Mouse (Mus musculus): ENCODE measurements around the gene Kcnd3. TPM values are rescaled to one million over a fixed set of nuclear protein-coding genes. Genes with fewer than 3 reads are reported as not detected.

Gene Kcnd3
- polyA plus RNA-seq, 1 experiment from 2014 or later: 7.1 TPM

DNA sequence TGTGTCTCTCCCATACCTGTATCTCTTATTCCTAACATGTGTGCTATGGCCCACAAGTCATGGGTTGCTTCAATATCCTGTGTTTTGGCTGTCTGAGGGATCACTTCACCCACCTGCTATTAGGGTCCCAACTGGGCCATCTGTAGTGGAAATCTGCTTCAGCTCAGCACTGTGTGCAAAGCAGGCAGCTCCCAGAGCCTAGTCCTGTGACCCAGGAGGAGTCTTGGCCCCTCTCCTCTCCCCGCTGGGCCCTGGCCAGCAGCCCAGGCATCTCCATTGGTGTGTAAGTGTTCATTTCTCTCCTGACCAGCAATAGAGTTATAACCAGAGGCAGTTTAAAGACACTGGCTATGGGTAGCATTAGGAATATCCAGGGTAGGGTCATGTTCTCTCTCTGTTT, 24.3 kb downstream of the Kcnd3 start:
- Histone ChIP-seq H3K4me1 (replicated peaks) (peaks cover 18% of the 10 kb centered on the region), H3K27ac (no peak overlapping the region), H3K9ac (no peak overlapping the region), H3K9me3 (no peaks in the 10 kb centered on the region), H3K4me2 (no peak overlapping the region), H3K27me3 (no peaks in the 10 kb centered on the region), H3K36me3 (no peaks in the 10 kb centered on the region), H3K4me3 (no peak overlapping the region)
- 82% methylated on average over 1 of the region's 1 CpGs for WGBS
- ATAC-seq (ENCODE audit: low FRiP score): peak; percentile 29; the same call in 1 of the 2 replicates

DNA sequence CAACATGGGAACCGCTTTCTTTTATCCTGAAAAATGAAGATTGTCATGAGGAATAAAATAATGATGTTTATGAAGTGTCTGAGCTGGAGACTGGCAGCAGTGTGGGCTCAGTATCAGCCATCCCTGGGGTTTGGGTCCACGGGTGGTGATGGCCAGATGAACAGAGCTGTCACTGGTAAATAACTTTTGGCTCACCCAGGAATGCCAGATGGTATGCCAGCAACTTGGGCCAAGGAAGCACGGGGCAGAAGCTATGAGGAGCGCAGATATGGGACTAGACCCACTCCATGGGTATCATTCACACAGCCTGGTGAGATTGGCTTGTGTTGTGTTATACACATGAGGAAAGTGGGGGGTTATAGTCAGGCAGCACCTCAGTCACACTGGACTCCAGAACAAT, 26.7 kb downstream of the Kcnd3 start:
- no peak overlapping the region for H3K4me3 ChIP-seq
- H3K36me3 ChIP-seq: no peaks in the 10 kb centered on the region
- no peak overlapping the region for H3K27ac ChIP-seq
- H3K9ac ChIP-seq: no peak overlapping the region
- peaks cover 43% of the 10 kb centered on the region for H3K4me1 ChIP-seq (replicated peaks)
- H3K9me3 ChIP-seq: no peaks in the 10 kb centered on the region
- H3K27me3 ChIP-seq: no peaks in the 10 kb centered on the region
- WGBS: 85% methylated on average over 4 of the region's 4 CpGs
- no peak overlapping the region for H3K4me2 ChIP-seq
- ATAC-seq (ENCODE audit: low FRiP score): no peak

GRCm38 (mm10) chr3:105481419-105481818, 29.3 kb downstream of the Kcnd3 start:
- peak; percentile 34; the same call in 1 of the 2 replicates for ATAC-seq (ENCODE audit: low FRiP score)
- WGBS: 36% methylated on average over 8 of the region's 8 CpGs
- Histone ChIP-seq H3K4me2 (no peak overlapping the region), H3K27ac (peak overlapping the region; percentile 45), H3K36me3 (no peaks in the 10 kb centered on the region), H3K9me3 (no peaks in the 10 kb centered on the region), H3K27me3 (0 out of 2 replicates have a peak, but pooled peaks cover 6% of the 10 kb centered on the region), H3K4me3 (no peak overlapping the region), H3K4me1 (replicated peaks) (peaks cover 47% of the 10 kb centered on the region), H3K9ac (0 out of 2 replicates have a peak overlapping the region, but pooled peaks have one; percentile 1)

- Histone ChIP-seq H3K4me1 (replicated peaks) (peaks cover 47% of the 10 kb centered on the region), H3K9me3 (no peaks in the 10 kb centered on the region), H3K9ac (no peak overlapping the region), H3K36me3 (no peaks in the 10 kb centered on the region), H3K27me3 (0 out of 2 replicates have a peak, but pooled peaks cover 6% of the 10 kb centered on the region), H3K27ac (peak overlapping the region; percentile 30; the same call in 1 of the 2 replicates), H3K4me3 (no peak overlapping the region), H3K4me2 (peak overlapping the region; percentile 23; the same call in 1 of the 2 replicates)
- WGBS: 45% methylated on average over 13 of the region's 13 CpGs
- peak; percentile 41 for ATAC-seq (ENCODE audit: low FRiP score)
These were observed 31.5 kb downstream of the Kcnd3 start for GRCm38 (mm10) chr3:105483651-105484052.

DNA sequence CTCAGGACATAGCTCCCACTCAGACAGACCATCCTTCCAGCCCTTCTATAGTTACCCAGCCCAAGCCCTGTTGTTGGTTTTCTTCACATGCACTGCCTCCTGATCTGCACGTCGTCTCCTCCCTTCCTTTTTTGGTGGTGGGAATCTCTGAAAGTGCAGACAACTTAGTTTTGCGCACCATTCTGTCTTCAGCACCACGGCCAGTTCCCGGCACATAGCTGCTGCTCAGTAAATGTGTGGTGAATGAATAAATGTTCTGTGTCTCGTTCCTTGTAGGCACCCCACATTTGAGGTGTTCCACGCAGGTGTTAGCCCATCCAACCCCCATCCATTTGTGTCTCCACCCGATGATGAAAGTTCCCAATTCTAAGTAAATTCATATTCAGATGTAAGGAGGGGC, 35.0 kb downstream of the Kcnd3 start:
- H3K4me2 ChIP-seq: no peak overlapping the region
- no peak overlapping the region for H3K27ac ChIP-seq
- no peak overlapping the region for H3K9ac ChIP-seq
- no peaks in the 10 kb centered on the region for H3K9me3 ChIP-seq
- no peak overlapping the region for H3K4me3 ChIP-seq
- 53% methylated on average over 8 of the region's 8 CpGs for WGBS
- ATAC-seq (ENCODE audit: low FRiP score): no peak
- 0 out of 2 replicates have a peak, but pooled peaks cover 6% of the 10 kb centered on the region for H3K27me3 ChIP-seq
- H3K36me3 ChIP-seq: no peaks in the 10 kb centered on the region
- peaks cover 37% of the 10 kb centered on the region for H3K4me1 ChIP-seq (replicated peaks)

GRCm38 (mm10) chr3:105489607-105490006, 37.5 kb downstream of the Kcnd3 start:
- WGBS: 16% methylated on average over 4 of the region's 4 CpGs
- Histone ChIP-seq H3K4me3 (no peak overlapping the region), H3K4me1 (replicated peaks) (peaks cover 37% of the 10 kb centered on the region), H3K9me3 (no peaks in the 10 kb centered on the region), H3K36me3 (no peaks in the 10 kb centered on the region), H3K27ac (peak overlapping the region; percentile 63), H3K27me3 (0 out of 2 replicates have a peak, but pooled peaks cover 6% of the 10 kb centered on the region), H3K9ac (0 out of 2 replicates have a peak overlapping the region, but pooled peaks have one; percentile 5), H3K4me2 (no peak overlapping the region)
- ATAC-seq (ENCODE audit: low FRiP score): no peak

DNA sequence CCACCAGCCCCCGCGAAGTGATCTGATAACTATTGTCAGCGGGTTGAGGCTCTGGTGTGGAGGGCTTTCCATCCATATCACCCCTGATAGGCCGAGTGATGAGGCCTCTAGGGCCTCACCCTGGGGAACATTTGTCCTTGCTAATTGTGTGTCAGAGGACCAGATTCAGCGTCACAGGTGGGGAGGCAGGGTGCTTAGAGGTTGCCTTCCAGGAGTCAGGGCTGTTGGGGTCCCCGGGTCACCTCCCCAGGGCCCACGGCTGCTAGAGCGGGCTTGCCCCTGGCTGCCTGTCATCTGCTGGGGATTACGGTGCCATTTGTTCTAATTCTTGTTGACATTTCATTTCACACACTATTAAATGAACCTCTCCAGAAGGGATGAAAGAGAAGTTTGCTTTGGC, 42.8 kb downstream of the Kcnd3 start:
- Histone ChIP-seq H3K9ac (no peak overlapping the region), H3K4me2 (no peak overlapping the region), H3K9me3 (no peaks in the 10 kb centered on the region), H3K4me1 (replicated peaks) (peaks cover 50% of the 10 kb centered on the region), H3K36me3 (no peaks in the 10 kb centered on the region), H3K27ac (no peak overlapping the region), H3K27me3 (0 out of 2 replicates have a peak, but pooled peaks cover 3% of the 10 kb centered on the region), H3K4me3 (no peak overlapping the region)
- WGBS: 53% methylated on average over 9 of the region's 9 CpGs
- ATAC-seq (ENCODE audit: low FRiP score): no peak

DNA sequence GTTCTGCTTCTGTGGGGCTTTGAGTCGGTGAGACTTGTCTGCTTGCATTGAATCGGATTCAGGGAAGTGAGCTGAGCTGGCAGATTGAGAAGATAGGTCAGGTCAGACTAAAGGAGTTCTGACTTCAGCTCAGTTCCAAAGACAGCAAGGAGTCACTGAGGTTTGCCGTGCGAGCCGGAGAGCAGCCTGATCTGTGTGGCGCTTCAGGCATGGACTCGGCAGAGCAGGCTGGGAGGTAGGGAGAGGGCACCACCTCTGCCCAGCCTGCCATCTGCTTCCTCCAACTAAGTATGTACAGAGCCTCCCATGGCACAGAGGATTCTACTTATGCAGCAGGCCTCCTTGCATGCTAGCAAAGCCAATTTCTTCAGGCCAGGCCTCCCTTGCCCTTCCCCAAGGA, 44.1 kb downstream of the Kcnd3 start:
- Histone ChIP-seq H3K36me3 (no peaks in the 10 kb centered on the region), H3K4me3 (no peak overlapping the region), H3K9me3 (no peaks in the 10 kb centered on the region), H3K4me1 (replicated peaks) (peaks cover 45% of the 10 kb centered on the region), H3K27ac (no peak overlapping the region), H3K27me3 (0 out of 2 replicates have a peak, but pooled peaks cover 3% of the 10 kb centered on the region), H3K4me2 (no peak overlapping the region), H3K9ac (no peak overlapping the region; the same call in 1 of the 2 replicates)
- WGBS: 65% methylated on average over 7 of the region's 7 CpGs
- ATAC-seq (ENCODE audit: low FRiP score): no peak

- 87% methylated on average over 5 of the region's 5 CpGs for WGBS
- H3K36me3 ChIP-seq: no peaks in the 10 kb centered on the region
These were observed 44.8 kb downstream of the Kcnd3 start for GRCm38 (mm10) chr3:105496935-105497334.

DNA sequence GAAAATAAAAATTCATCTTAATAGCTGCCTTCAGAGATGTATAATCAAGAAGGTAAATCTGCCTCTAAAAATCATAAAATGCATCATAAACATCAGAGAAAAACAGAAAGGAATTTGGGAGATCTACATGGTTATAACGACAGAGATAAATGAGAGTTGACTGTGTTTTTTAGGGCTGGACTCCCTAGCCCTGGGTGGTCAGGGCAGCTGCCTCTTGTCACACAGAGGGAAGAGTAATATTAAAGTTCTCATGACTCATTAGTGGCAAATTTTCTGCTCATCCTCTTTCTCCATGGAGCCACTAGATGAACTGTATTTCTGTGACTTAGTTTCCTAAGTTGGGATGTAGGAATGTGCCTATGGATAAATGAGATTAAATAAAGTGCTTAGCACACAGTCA, 48.9 kb downstream of the Kcnd3 start:
- Histone ChIP-seq H3K4me3 (no peak overlapping the region), H3K27ac (no peak overlapping the region), H3K9me3 (no peaks in the 10 kb centered on the region), H3K4me2 (no peak overlapping the region), H3K4me1 (replicated peaks) (peaks cover 20% of the 10 kb centered on the region), H3K27me3 (0 out of 2 replicates have a peak, but pooled peaks cover 3% of the 10 kb centered on the region), H3K9ac (no peak overlapping the region), H3K36me3 (no peaks in the 10 kb centered on the region)
- no peak for ATAC-seq (ENCODE audit: low FRiP score)
- 85% methylated on average over 1 of the region's 1 CpGs for WGBS

More at GRCm38 (mm10) chr3:105496935-105497334, 44.8 kb downstream of the Kcnd3 start:
- Histone ChIP-seq H3K27ac (no peak overlapping the region), H3K9ac (no peak overlapping the region), H3K4me3 (no peak overlapping the region), H3K9me3 (no peaks in the 10 kb centered on the region), H3K4me1 (replicated peaks) (peaks cover 44% of the 10 kb centered on the region), H3K27me3 (0 out of 2 replicates have a peak, but pooled peaks cover 3% of the 10 kb centered on the region), H3K4me2 (no peak overlapping the region)
- no peak for ATAC-seq (ENCODE audit: low FRiP score)

- no peak overlapping the region for H3K4me2 ChIP-seq
- ATAC-seq (ENCODE audit: low FRiP score): no peak
- H3K27me3 ChIP-seq: no peaks in the 10 kb centered on the region
- H3K9me3 ChIP-seq: no peaks in the 10 kb centered on the region
- no peak overlapping the region for H3K9ac ChIP-seq
- H3K27ac ChIP-seq: no peak overlapping the region
- no peaks in the 10 kb centered on the region for H3K36me3 ChIP-seq
- no peak overlapping the region for H3K4me3 ChIP-seq
- H3K4me1 ChIP-seq (replicated peaks): peaks cover 25% of the 10 kb centered on the region
- 93% methylated on average over 3 of the region's 3 CpGs for WGBS
These were observed 52.1 kb downstream of the Kcnd3 start for GRCm38 (mm10) chr3:105504272-105504671.

DNA sequence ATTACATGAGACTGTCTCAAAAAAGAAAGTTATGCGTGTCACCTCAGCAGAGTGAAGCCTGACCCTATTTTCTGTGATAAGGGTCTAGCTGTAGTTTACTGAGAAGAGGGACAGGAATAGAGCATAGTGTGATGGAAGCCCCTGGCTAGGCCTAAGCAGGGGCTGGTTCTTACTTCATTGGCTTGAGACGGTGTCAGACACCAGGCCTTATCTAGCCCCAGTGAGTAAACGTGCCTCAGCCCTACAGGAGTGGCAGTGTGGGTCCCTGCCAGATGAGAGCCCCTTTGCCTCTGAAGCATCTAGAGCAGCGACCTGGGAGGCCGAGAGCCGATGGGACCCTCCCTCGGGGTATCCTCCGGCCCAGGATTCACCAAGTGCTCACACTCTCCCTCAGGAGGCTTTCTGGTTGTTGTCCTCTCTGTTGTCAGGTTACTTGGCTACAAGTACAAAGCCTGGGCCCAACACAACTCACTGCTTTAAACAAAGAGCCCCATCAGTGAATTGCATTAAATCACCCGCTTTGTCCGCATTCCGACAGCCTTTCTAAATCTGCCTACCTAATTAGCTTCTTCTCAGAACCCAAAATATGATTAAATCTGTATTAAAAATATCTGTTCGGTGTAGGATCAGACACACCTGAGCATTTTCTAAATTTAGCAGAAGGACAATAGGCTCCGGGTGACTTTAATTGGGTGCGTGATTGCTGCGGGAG, 53.2 kb downstream of the Kcnd3 start:
- Histone ChIP-seq H3K9me3 (no peaks in the 10 kb centered on the region), H3K4me3 (no peak overlapping the region), H3K36me3 (no peaks in the 10 kb centered on the region), H3K4me1 (replicated peaks) (peaks cover 29% of the 10 kb centered on the region), H3K27me3 (no peaks in the 10 kb centered on the region), H3K9ac (no peak overlapping the region), H3K27ac (peak overlapping the region; percentile 71), H3K4me2 (0 out of 2 replicates have a peak overlapping the region, but pooled peaks have one; percentile 2)
- WGBS: 45% methylated on average over 15 of the region's 15 CpGs
- peak; percentile 47 for ATAC-seq (ENCODE audit: low FRiP score)

DNA sequence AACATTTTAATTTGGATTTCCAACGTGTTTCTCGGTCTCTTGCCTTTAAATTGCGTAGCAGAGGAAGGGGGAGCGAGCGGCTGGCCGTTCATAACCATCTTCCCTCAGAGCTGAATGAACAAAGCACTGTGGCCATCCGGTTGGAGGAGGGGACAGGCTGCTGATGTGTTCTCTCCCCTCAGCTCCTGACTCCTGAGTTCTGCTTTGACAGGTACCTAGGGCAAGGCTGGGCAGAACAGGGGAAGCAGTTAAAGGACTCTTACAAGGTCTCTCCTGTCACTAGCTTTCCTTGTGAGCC, 53.7 kb downstream of the Kcnd3 start:
- Histone ChIP-seq H3K9ac (no peak overlapping the region), H3K27ac (peak overlapping the region; percentile 71), H3K4me3 (no peak overlapping the region), H3K36me3 (no peaks in the 10 kb centered on the region), H3K9me3 (no peaks in the 10 kb centered on the region), H3K4me2 (0 out of 2 replicates have a peak overlapping the region, but pooled peaks have one; percentile 2), H3K4me1 (replicated peaks) (peaks cover 32% of the 10 kb centered on the region), H3K27me3 (no peaks in the 10 kb centered on the region)
- ATAC-seq (ENCODE audit: low FRiP score): peak; percentile 49; the same call in 1 of the 2 replicates
- WGBS: 19% methylated on average over 7 of the region's 7 CpGs
